Mouse (Mus musculus): Measurements from ENCODE around the gene Nacc1.
"Not testable (repeated sequence)": the region's sequence is repeated elsewhere in the genome, so short reads cannot be mapped to it uniquely, and the experiment has no call there.

The Nacc1 gene

GRCm38 (mm10) chr8:84699861-84700322, 12.2 kb upstream of the Nacc1 start:
- no peak for DNase-seq (ENCODE audit: inconsistent ontology term)

GRCm38 (mm10) chr8:84698929-84699401, 11.3 kb upstream of the Nacc1 start:
- peak; percentile 78 for DNase-seq (ENCODE audit: inconsistent ontology term)

- DNase-seq (ENCODE audit: inconsistent ontology term): no peak
Measured at GRCm38 (mm10) chr8:84698288-84698687, 10.6 kb upstream of the Nacc1 start.

GRCm38 (mm10) chr8:84697166-84698130, 9.8 kb upstream of the Nacc1 start:
- no peak for DNase-seq (ENCODE audit: inconsistent ontology term)

GRCm38 (mm10) chr8:84695140-84695539, 7.5 kb upstream of the Nacc1 start:
- DNase-seq (ENCODE audit: inconsistent ontology term): no peak

GRCm38 (mm10) chr8:84693332-84693731, 5.7 kb upstream of the Nacc1 start:
- no peak for DNase-seq (ENCODE audit: inconsistent ontology term)

- DNase-seq (ENCODE audit: inconsistent ontology term): peak; percentile 78
Measured at GRCm38 (mm10) chr8:84689091-84689915, 1.6 kb upstream of the Nacc1 start.

- peak; percentile 76 for DNase-seq (ENCODE audit: inconsistent ontology term)
Measured at GRCm38 (mm10) chr8:84687003-84687704, 508 bp downstream of the Nacc1 start.

- DNase-seq (ENCODE audit: inconsistent ontology term): peak; percentile 64
Measured at GRCm38 (mm10) chr8:84686191-84687002, 1.3 kb downstream of the Nacc1 start, which contains the start of gene Trmt1. Gene Trmt1, plus strand, starts transcription at chr8:84686307.

- peak; percentile 70 for DNase-seq (ENCODE audit: inconsistent ontology term)
Measured at GRCm38 (mm10) chr8:84684537-84684936, 3.1 kb downstream of the Nacc1 start.

- DNase-seq (ENCODE audit: inconsistent ontology term): no peak
Measured at GRCm38 (mm10) chr8:84682257-84682656, 5.4 kb downstream of the Nacc1 start.

- no peak for DNase-seq (ENCODE audit: inconsistent ontology term)
Measured at GRCm38 (mm10) chr8:84681476-84681875, 6.2 kb downstream of the Nacc1 start.

- no peak for DNase-seq (ENCODE audit: inconsistent ontology term)
Measured at GRCm38 (mm10) chr8:84677305-84677704, 10.4 kb downstream of the Nacc1 start.

GRCm38 (mm10) chr8:84670295-84671006, 17.2 kb downstream of the Nacc1 start:
- not testable (repeated sequence) for DNase-seq (ENCODE audit: inconsistent ontology term)

- no peak for DNase-seq (ENCODE audit: inconsistent ontology term)
Measured at GRCm38 (mm10) chr8:84668731-84669485, 18.8 kb downstream of the Nacc1 start.

- DNase-seq (ENCODE audit: inconsistent ontology term): no peak
Measured at GRCm38 (mm10) chr8:84668081-84668480, 19.6 kb downstream of the Nacc1 start.

- DNase-seq (ENCODE audit: inconsistent ontology term): no peak
Measured at GRCm38 (mm10) chr8:84665385-84665893, 22.2 kb downstream of the Nacc1 start.

- peak; percentile 84 for DNase-seq (ENCODE audit: inconsistent ontology term)
Measured at GRCm38 (mm10) chr8:84664566-84665384, 22.9 kb downstream of the Nacc1 start.

Measured in Muller cell, postnatal 12 days (primary cell).